Mouse (Mus musculus): Measurements from ENCODE around the gene Med29. TPM values are rescaled to one million over a fixed set of nuclear protein-coding genes. Genes with fewer than 3 reads are reported as not detected.
"Not testable (repeated sequence)": the region's sequence is repeated elsewhere in the genome, so short reads cannot be mapped to it uniquely, and the experiment has no call there.

The Med29 gene
- polyA plus RNA-seq, 1 experiment from 2014 or later: 31.8 TPM

GRCm38 (mm10) chr7:28395425-28395824 is 2.9 kb upstream of the Med29 start:
- Histone ChIP-seq H3K27ac (0 out of 2 replicates have a peak overlapping the region, but pooled peaks have one; percentile 5), H3K4me1 (replicated peaks) (peaks cover 23% of the 10 kb centered on the region), H3K9ac (no peak overlapping the region), H3K4me2 (no peak overlapping the region), H3K27me3 (no peaks in the 10 kb centered on the region), H3K9me3 (replicated peaks) (no peaks in the 10 kb centered on the region), H3K36me3 (peaks cover 62% of the 10 kb centered on the region), H3K4me3 (replicated peaks) (no peak overlapping the region)
- 89% methylated on average over 4 of the region's 4 CpGs for WGBS (ENCODE audit: insufficient replicate concordance)
- no peak for ATAC-seq (ENCODE audit: low read depth)
- no peak for DNase-seq

GRCm38 (mm10) chr7:28393272-28393951 is 904 bp upstream of the Med29 start:
- Histone ChIP-seq H3K27ac (peak overlapping the region; percentile 77), H3K4me1 (replicated peaks) (peaks cover 27% of the 10 kb centered on the region), H3K36me3 (peaks cover 62% of the 10 kb centered on the region), H3K9me3 (replicated peaks) (no peaks in the 10 kb centered on the region), H3K9ac (peak overlapping the region; percentile 85), H3K4me2 (peak overlapping the region; percentile 95), H3K4me3 (replicated peaks) (peak overlapping the region; percentile 85), H3K27me3 (no peaks in the 10 kb centered on the region)
- DNase-seq (no peak), ATAC-seq (ENCODE audit: low read depth) (no peak)
- WGBS (ENCODE audit: insufficient replicate concordance): 5% methylated on average over 22 of the region's 22 CpGs

DNA sequence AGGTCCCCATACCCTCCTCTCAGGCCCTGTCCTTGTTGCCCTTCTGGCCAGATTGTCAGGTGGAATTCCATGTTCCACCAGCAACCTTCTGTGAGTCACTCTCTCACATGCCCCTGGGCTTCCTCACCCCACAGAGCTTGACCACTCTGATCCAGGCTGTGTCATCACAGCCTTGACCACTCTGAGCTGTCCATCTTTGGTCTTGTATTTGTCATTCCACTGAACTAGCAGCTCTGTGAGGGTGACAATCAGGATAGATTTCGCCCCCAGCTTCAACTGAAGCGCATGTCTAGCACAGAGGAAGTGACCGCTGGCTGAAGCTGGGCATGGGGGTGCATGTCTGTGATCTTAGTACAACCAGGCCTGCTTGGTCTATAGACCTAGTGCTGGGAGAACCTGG is 2.2 kb downstream of the Med29 start:
- Histone ChIP-seq H3K27ac (no peak overlapping the region), H3K36me3 (peaks cover 57% of the 10 kb centered on the region), H3K9me3 (replicated peaks) (no peaks in the 10 kb centered on the region), H3K4me1 (replicated peaks) (peaks cover 44% of the 10 kb centered on the region), H3K4me2 (no peak overlapping the region), H3K9ac (no peak overlapping the region), H3K27me3 (no peaks in the 10 kb centered on the region), H3K4me3 (replicated peaks) (no peak overlapping the region)
- DNase-seq (no peak), ATAC-seq (ENCODE audit: low read depth) (no peak)
- WGBS (ENCODE audit: insufficient replicate concordance): 86% methylated on average over 3 of the region's 3 CpGs

GRCm38 (mm10) chr7:28387384-28387783 is 5.1 kb downstream of the Med29 start:
- H3K4me3 ChIP-seq (replicated peaks); H3K27me3 ChIP-seq; DNase-seq; H3K4me2 ChIP-seq; H3K27ac ChIP-seq; H3K9ac ChIP-seq; H3K9me3 ChIP-seq (replicated peaks); ATAC-seq (ENCODE audit: low read depth): not testable (repeated sequence)
- WGBS (ENCODE audit: insufficient replicate concordance): 72% methylated on average over 7 of the region's 7 CpGs
- Histone ChIP-seq H3K36me3 (peaks cover 52% of the 10 kb centered on the region), H3K4me1 (replicated peaks) (peaks cover 63% of the 10 kb centered on the region)

DNA sequence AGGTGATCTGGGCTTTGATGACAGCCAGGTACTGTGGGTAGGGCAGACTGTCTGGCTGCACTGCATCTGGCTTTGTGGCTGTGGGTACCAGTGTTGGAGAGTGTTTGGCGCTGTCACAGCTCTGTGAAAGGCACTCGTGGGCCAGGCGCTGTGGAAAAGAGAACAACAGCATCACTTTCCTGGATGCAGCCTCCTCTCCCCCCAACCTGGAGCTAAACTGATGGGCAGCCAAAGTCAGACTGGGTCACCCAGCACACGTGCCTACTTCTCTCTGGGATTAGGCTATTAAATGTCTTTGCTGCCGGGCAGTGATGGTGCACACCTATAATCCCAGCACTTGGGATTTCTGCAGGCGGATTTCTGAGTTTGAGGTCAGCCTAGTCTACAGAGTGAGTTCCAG is 5.6 kb downstream of the Med29 start:
- peaks cover 66% of the 10 kb centered on the region for H3K4me1 ChIP-seq (replicated peaks)
- H3K9me3 ChIP-seq (replicated peaks); ATAC-seq (ENCODE audit: low read depth); H3K9ac ChIP-seq; DNase-seq; H3K4me2 ChIP-seq; H3K27ac ChIP-seq; H3K27me3 ChIP-seq; H3K4me3 ChIP-seq (replicated peaks): not testable (repeated sequence)
- peaks cover 52% of the 10 kb centered on the region for H3K36me3 ChIP-seq
- WGBS (ENCODE audit: insufficient replicate concordance): 67% methylated on average over 6 of the region's 6 CpGs

DNA sequence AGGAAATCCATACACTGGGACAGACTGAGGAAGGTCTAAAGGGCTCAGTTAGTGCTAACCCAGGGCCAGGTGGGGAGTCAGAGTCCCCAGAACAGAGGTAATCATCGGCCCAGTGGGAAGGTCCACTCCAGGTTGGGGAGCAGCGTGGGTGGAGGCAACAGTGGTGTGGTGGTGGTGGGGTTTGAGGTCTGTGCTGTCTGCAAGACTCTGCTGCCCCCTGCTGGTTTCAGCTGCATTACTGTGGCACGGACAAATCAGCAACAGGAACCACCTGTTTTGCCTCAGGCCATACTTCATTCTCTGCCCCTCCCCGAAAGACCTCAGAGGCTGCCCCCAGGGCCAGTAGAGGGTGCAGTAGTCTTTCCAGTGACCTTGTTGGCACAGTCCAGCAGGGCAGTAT is 6.0 kb downstream of the Med29 start:
- Histone ChIP-seq H3K9ac (no peak overlapping the region), H3K27me3 (no peaks in the 10 kb centered on the region), H3K27ac (peak overlapping the region; percentile 67), H3K4me1 (replicated peaks) (peaks cover 66% of the 10 kb centered on the region), H3K36me3 (peaks cover 52% of the 10 kb centered on the region), H3K9me3 (replicated peaks) (no peaks in the 10 kb centered on the region), H3K4me3 (replicated peaks) (no peak overlapping the region), H3K4me2 (peak overlapping the region; percentile 18; the same call in 1 of the 2 replicates)
- 7% methylated on average over 4 of the region's 4 CpGs for WGBS (ENCODE audit: insufficient replicate concordance)
- ATAC-seq (ENCODE audit: low read depth): peak; percentile 30
- peak; percentile 70 for DNase-seq

DNA sequence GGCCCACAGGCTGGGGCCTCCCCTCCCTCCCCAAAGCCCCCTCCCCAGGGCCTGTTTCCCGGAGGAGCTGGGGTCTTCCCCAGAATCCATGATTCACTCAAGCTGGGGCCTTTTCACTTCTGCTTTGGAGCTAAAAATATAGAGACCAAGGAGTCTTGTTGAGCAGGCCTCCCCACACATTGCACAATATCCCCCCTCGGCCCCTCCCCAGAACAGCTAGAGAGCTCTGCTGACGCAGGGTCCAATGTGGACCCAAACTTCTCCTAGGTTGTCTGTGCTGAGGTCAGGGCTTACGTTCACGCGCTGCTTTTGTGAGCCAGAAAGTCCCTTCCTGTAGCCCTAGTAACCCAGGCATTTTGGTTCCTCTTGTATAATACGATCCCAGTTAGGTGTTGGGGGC is 6.5 kb downstream of the Med29 start:
- peak overlapping the region; percentile 18; the same call in 1 of the 2 replicates for H3K4me2 ChIP-seq
- H3K36me3 ChIP-seq: peaks cover 51% of the 10 kb centered on the region
- peak; percentile 15 for DNase-seq
- H3K9ac ChIP-seq: no peak overlapping the region; the same call in 1 of the 2 replicates
- H3K27ac ChIP-seq: peak overlapping the region; percentile 67
- H3K4me3 ChIP-seq (replicated peaks): no peak overlapping the region
- H3K27me3 ChIP-seq: no peaks in the 10 kb centered on the region
- no peak for ATAC-seq (ENCODE audit: low read depth)
- H3K4me1 ChIP-seq (replicated peaks): peaks cover 66% of the 10 kb centered on the region
- WGBS (ENCODE audit: insufficient replicate concordance): 49% methylated on average over 7 of the region's 7 CpGs
- no peaks in the 10 kb centered on the region for H3K9me3 ChIP-seq (replicated peaks)

- 88% methylated on average over 9 of the region's 9 CpGs for WGBS (ENCODE audit: insufficient replicate concordance)
- Histone ChIP-seq H3K4me1 (replicated peaks) (peaks cover 73% of the 10 kb centered on the region), H3K27ac (peak overlapping the region; percentile 67), H3K36me3 (peaks cover 43% of the 10 kb centered on the region), H3K9ac (no peak overlapping the region; the same call in 1 of the 2 replicates), H3K4me2 (no peak overlapping the region), H3K27me3 (no peaks in the 10 kb centered on the region), H3K9me3 (replicated peaks) (no peaks in the 10 kb centered on the region), H3K4me3 (replicated peaks) (no peak overlapping the region)
- DNase-seq (no peak), ATAC-seq (ENCODE audit: low read depth) (no peak)
Observed at GRCm38 (mm10) chr7:28385196-28385595, 7.3 kb downstream of the Med29 start.

GRCm38 (mm10) chr7:28384162-28384561 is 8.3 kb downstream of the Med29 start:
- no peaks in the 10 kb centered on the region for H3K27me3 ChIP-seq
- H3K9me3 ChIP-seq (replicated peaks): no peaks in the 10 kb centered on the region
- DNase-seq: no peak
- 57% methylated on average over 6 of the region's 6 CpGs for WGBS (ENCODE audit: insufficient replicate concordance)
- H3K36me3 ChIP-seq: peaks cover 34% of the 10 kb centered on the region
- H3K9ac ChIP-seq: no peak overlapping the region
- peak overlapping the region; percentile 89 for H3K27ac ChIP-seq
- H3K4me3 ChIP-seq (replicated peaks): no peak overlapping the region
- H3K4me2 ChIP-seq: no peak overlapping the region
- ATAC-seq (ENCODE audit: low read depth): no peak
- peaks cover 83% of the 10 kb centered on the region for H3K4me1 ChIP-seq (replicated peaks)

GRCm38 (mm10) chr7:28383606-28384005 is 8.9 kb downstream of the Med29 start:
- no peak for DNase-seq
- Histone ChIP-seq H3K4me1 (replicated peaks) (peaks cover 84% of the 10 kb centered on the region), H3K9ac (0 out of 2 replicates have a peak overlapping the region, but pooled peaks have one; percentile 81), H3K36me3 (peaks cover 28% of the 10 kb centered on the region), H3K9me3 (replicated peaks) (no peaks in the 10 kb centered on the region), H3K4me2 (peak overlapping the region; percentile 92; the same call in 1 of the 2 replicates), H3K27ac (peak overlapping the region; percentile 89), H3K27me3 (no peaks in the 10 kb centered on the region), H3K4me3 (replicated peaks) (no peak overlapping the region)
- 41% methylated on average over 4 of the region's 4 CpGs for WGBS (ENCODE audit: insufficient replicate concordance)
- ATAC-seq (ENCODE audit: low read depth): no peak

- Histone ChIP-seq H3K4me1 (replicated peaks) (peaks cover 84% of the 10 kb centered on the region), H3K36me3 (peaks cover 22% of the 10 kb centered on the region), H3K9ac (peak overlapping the region; percentile 81), H3K27ac (peak overlapping the region; percentile 89), H3K9me3 (replicated peaks) (no peaks in the 10 kb centered on the region), H3K4me2 (peak overlapping the region; percentile 92), H3K4me3 (replicated peaks) (peak overlapping the region; percentile 61), H3K27me3 (no peaks in the 10 kb centered on the region)
- 2% methylated on average over 11 of the region's 11 CpGs for WGBS (ENCODE audit: insufficient replicate concordance)
- peak; percentile 66 for ATAC-seq (ENCODE audit: low read depth)
- DNase-seq: peak; percentile 74
Observed at GRCm38 (mm10) chr7:28382981-28383396, 9.5 kb downstream of the Med29 start.
